Comparison of ENCODE assay signal across 9 mouse cellular contexts in the genomic region with DNA sequence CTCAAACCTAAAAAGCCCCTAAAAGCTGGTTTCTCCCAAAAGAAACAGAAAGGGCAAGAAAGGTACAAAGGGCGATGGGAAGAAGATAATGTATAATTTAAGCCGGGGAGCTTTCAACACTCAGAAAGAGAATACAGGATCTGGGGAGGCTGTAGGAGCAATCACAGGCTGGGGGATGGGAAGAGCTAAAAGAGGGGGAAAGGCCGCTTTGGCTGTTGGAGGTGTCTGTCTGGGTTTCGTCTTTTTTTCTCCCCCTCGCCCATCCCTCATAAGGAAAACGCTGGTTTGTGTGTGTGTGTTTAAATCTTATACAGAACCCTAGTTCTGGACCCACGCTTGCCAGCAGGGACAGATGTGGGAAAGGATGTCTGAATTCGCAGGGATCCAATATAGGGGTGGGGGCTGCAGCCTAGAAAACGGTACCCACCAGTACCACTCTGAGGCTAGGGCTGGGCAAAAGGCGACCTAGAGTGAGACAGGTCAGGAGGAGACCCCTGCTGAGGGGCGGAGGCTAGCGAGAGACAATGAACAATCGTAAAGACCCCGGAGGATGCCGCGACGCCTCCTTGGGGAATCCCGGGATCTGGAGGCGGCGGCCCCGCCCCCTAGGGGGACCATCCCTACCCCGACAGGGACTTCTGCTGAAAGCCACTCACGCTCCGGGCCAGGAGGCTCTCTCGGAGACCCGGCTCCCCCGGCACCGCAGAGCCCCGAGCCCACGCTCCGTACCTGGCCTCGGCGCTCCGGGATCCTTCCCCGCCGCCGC. TPM values are rescaled to one million over a fixed set of nuclear protein-coding genes. Genes with fewer than 3 reads are reported as not detected.
DNase-seq lines count a peak whose midpoint lies in the region; ATAC-seq and TF ChIP-seq lines count a peak whose summit lies in the region.
"Had no signal": no experiment of that assay in that cellular context is flagged by ENCODE, and none has a peak within 500 bp of the region (broad histone marks: within the 10 kb centered on the region; RNA-seq: fewer than 3 reads in every experiment).

No protein-coding gene starts in this region.

- no peak for TF ChIP-seq POLR2A in liver, adult 2 months (IDR thresholded peaks at IDR 0.05; ENCODE audit: extremely low read depth, insufficient read depth, low read length)
- TF ChIP-seq POLR2A in myocyte (IDR thresholded peaks at IDR 0.05; ENCODE audit: insufficient read length, low read depth): peak; percentile 61

- under 1% methylated on average over 37 of the region's 37 CpGs for WGBS in liver, adult 2 months
- under 1% methylated on average over 37 of the region's 37 CpGs for WGBS in intestine, embryonic 14.5 days

- no peak for TF ChIP-seq CTCF in liver, adult 2 months (IDR thresholded peaks at IDR 0.05; ENCODE audit: low read depth, low read length)

- H3K9ac ChIP-seq in liver, adult 2 months (ENCODE audit: low read depth, low read length): peak overlapping the region; percentile 78
- H3K9ac ChIP-seq in intestine, embryonic 14.5 days (ENCODE audit: low read length): peak overlapping the region; percentile 77

- peak overlapping the region; percentile 93 for H3K4me3 ChIP-seq in liver, adult 2 months (ENCODE audit: insufficient read depth, low read depth, low read length)
- peak overlapping the region; percentile 96 for H3K4me3 ChIP-seq in intestine, embryonic 14.5 days (ENCODE audit: low read depth, low read length)
- peak overlapping the region; percentile 82 for H3K4me3 ChIP-seq in myocyte

- H3K27me3 ChIP-seq in liver, adult 2 months (ENCODE audit: control insufficient read depth, insufficient read depth, low read length): no peaks in the 10 kb centered on the region
- no peaks in the 10 kb centered on the region for H3K27me3 ChIP-seq in intestine, embryonic 14.5 days (replicated peaks; ENCODE audit: control insufficient read depth, insufficient read depth, low read length)
- no peaks in the 10 kb centered on the region for H3K27me3 ChIP-seq in myocyte (ENCODE audit: control insufficient read depth, insufficient read depth, insufficient read length)

- ATAC-seq in intestine, embryonic 14.5 days (replicated peaks; ENCODE audit: low FRiP score, low TSS enrichment, low read depth): peak; percentile 77

- DNase-seq in liver, adult 2 months (ENCODE audit: extremely low read depth, low read depth, low spot score): no peak
- no peak for DNase-seq in liver
- peak; percentile 84 for DNase-seq in embryo, embryonic 10.5 days (ENCODE audit: low spot score)
- no peak for DNase-seq in intestine, embryonic 14.5 days (ENCODE audit: low spot score)
- no peak for DNase-seq in left cerebral cortex, postnatal 10 days (ENCODE audit: extremely low spot score in 1 of 2, low spot score in 2 of 2)
- DNase-seq in layer of hippocampus, adult 11-12 months (ENCODE audit: low spot score): no peak
- DNase-seq in adrenal gland, adult 18-20 months (ENCODE audit: low spot score in 2 of 2): no peak

- H3K4me2 ChIP-seq in intestine, embryonic 14.5 days (ENCODE audit: low read length): peak overlapping the region; percentile 75
- peak overlapping the region; percentile 87 for H3K4me2 ChIP-seq in myocyte (ENCODE audit: low read depth)

- peaks cover 4% of the 10 kb centered on the region; the same call in 1 of the 2 replicates for H3K4me1 ChIP-seq in liver, adult 2 months (ENCODE audit: control insufficient read depth, insufficient read depth, low read length)
- peaks cover 33% of the 10 kb centered on the region for H3K4me1 ChIP-seq in intestine, embryonic 14.5 days (replicated peaks; ENCODE audit: control insufficient read depth, insufficient read depth, low read length)

- peak overlapping the region; percentile 55 for H3K27ac ChIP-seq in liver, adult 2 months (replicated peaks; ENCODE audit: insufficient read depth, low read depth, low read length)
- H3K27ac ChIP-seq in intestine, embryonic 14.5 days (ENCODE audit: low read depth): peak overlapping the region; percentile 80

- H3K36me3 ChIP-seq in liver, adult 2 months (ENCODE audit: control insufficient read depth, insufficient read depth, low read length): no peaks in the 10 kb centered on the region
- H3K36me3 ChIP-seq in intestine, embryonic 14.5 days (ENCODE audit: control insufficient read depth, insufficient read depth, low read length): no peaks in the 10 kb centered on the region
- no peaks in the 10 kb centered on the region for H3K36me3 ChIP-seq in myocyte (ENCODE audit: control insufficient read depth, insufficient read depth)

- no peaks in the 10 kb centered on the region for H3K9me3 ChIP-seq in intestine, embryonic 14.5 days (ENCODE audit: control insufficient read depth, low read length)

- peaks cover 11% of the 10 kb centered on the region; the same call in 1 of the 2 replicates for H3K79me2 ChIP-seq in liver, adult 2 months (ENCODE audit: control insufficient read depth, insufficient read depth, low read length)
- peaks cover 52% of the 10 kb centered on the region for H3K79me2 ChIP-seq in myocyte (ENCODE audit: control insufficient read depth, insufficient read depth)

- peak overlapping the region; percentile 63 for H3ac ChIP-seq in myocyte (ENCODE audit: control insufficient read depth, insufficient read length)

- intact Hi-C loops in left cerebral cortex, postnatal 10 days (cut with DNase I): loop anchor here (5.0 kb wide), 1 partner anchor 185 kb away; no protein-coding TSS in a partner anchor

TF ChIP-seq in myocyte, 11 proteins besides CTCF, POLR2A, EP300 and RAD21:
- TF ChIP-seq TCF3 (IDR thresholded peaks at IDR 0.05; ENCODE audit: insufficient read length, low read depth) (no peak), USF1 (IDR thresholded peaks at IDR 0.05; ENCODE audit: low read depth) (no peak), MAX (IDR thresholded peaks at IDR 0.05; ENCODE audit: low read depth) (no peak), MYOD1 (IDR thresholded peaks at IDR 0.05; ENCODE audit: control insufficient read depth in 1 of 3, insufficient read length in 2 of 3, low read depth in 2 of 3) (no peak), POLR2AphosphoS2 (IDR thresholded peaks at IDR 0.05; ENCODE audit: insufficient read length, low read depth) (no peak)

RNA-seq across cellular contexts. Expression of gene Cttnbp2nl, which starts 0.6 kb away (rescaled TPM):
- 1.8 and 2.2 TPM in 2 replicates for total RNA-seq in liver, adult 2 months (2014; rRNA removed)
- 0.54 and 0.58 TPM in 2 replicates for polyA plus RNA-seq in liver, adult 2 months (2012; rRNA removed)
- 23.6 and 31.1 TPM in 2 replicates for polyA plus RNA-seq in intestine, embryonic 14.5 days (2014; fragmentation: Nextera tagmentation; extraction: Ambion mirVana)
- 8.9 TPM for polyA plus RNA-seq in myocyte (2012; fragmentation: generic; extraction: Trizol)
- 10 to 100 TPM; 38.7 to 42.7 TPM for total RNA-seq in left cerebral cortex, postnatal 10 days (2021)
- 10 to 100 TPM; 18.8 to 27.5 TPM for total RNA-seq in adrenal gland, adult 18-20 months (2021)

RNA-seq across cellular contexts. Expression of gene 4930564D02Rik, which starts 14.3 kb away (rescaled TPM):
- total RNA-seq in liver, adult 2 months (2014; rRNA removed): not detected in 2 replicates
- not detected in 2 replicates for polyA plus RNA-seq in liver, adult 2 months (2012; rRNA removed)
- not detected in 2 replicates for polyA plus RNA-seq in intestine, embryonic 14.5 days (2014; fragmentation: Nextera tagmentation; extraction: Ambion mirVana)
- polyA plus RNA-seq in myocyte (2012; fragmentation: generic; extraction: Trizol): not detected
- not detected for total RNA-seq in left cerebral cortex, postnatal 10 days (2021)
- not detected for total RNA-seq in adrenal gland, adult 18-20 months (2021)
- polyA plus RNA-seq: gonadal fat pad, adult 2 months had no signal
